Mouse (Mus musculus): ENCODE results near the gene Notch2. TPM values are rescaled to one million over a fixed set of nuclear protein-coding genes. Genes with fewer than 3 reads are reported as not detected.
A peak's percentile ranks its signal among the peaks of the same experiment; 100 is the strongest.

Notch2 gene
- polyA plus RNA-seq, 1 experiment from 2014 or later: 29.6 TPM

DNA sequence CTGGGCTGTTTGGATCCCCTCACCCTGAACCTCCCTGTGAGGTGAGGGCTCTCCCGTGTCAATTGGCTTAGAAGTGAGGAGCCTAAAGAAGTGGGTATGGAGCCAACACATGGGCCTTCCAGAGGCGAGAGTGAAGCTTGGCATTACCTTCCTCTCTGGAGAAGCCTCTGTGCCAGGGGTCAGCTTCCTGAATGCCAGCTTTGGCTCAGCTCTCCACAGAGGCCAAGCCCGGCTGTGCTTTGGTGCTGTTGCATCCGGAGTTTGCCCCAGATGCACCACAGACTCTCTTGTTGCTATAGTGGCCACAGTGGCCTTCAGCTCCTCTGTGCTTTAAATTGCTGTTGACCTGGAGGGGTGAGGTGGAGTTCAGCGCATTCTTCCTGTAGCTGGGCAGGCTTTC is 76.4 kb downstream of the Notch2 start:
- H3K4me3 ChIP-seq: no peak overlapping the region
- 88% methylated on average over 5 of the region's 5 CpGs for WGBS
- 0 out of 2 replicates have a peak overlapping the region, but pooled peaks have one; percentile 27 for H3K27ac ChIP-seq

DNA sequence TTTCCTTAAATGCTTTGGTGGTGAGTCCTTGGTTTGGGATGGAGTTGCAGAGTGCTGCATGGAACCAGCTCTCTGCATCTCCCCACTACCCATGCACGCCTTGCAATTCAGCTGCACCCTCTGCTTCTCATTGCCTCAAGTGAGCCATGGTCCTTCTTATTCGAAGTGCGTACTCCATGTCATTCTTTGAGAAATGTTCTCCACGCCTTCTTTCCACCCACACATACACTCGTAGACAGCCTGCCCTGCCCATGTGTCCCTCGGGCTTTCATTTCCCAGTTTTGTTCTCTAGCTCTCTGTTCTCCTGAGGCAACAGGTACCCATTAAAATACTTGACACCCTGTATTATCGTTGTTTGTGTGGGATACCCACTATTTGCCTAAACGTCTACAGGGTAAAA is 76.8 kb downstream of the Notch2 start:
- WGBS: 94% methylated on average over 8 of the region's 8 CpGs
- H3K36me3 ChIP-seq: peaks cover 52% of the 10 kb centered on the region
- H3K27me3 ChIP-seq (ENCODE audit: low read depth, poor library complexity, severe bottlenecking): no peaks in the 10 kb centered on the region
- no peak overlapping the region for H3K4me3 ChIP-seq
- peaks cover 62% of the 10 kb centered on the region for H3K4me1 ChIP-seq
- no peaks in the 10 kb centered on the region for H3K9me3 ChIP-seq (replicated peaks)
- H3K27ac ChIP-seq: 0 out of 2 replicates have a peak overlapping the region, but pooled peaks have one; percentile 27
- peak; percentile 23 for DNase-seq (ENCODE audit: low spot score)

More for the DNA sequence above, 76.4 kb downstream of the Notch2 start:
- no peak for DNase-seq (ENCODE audit: low spot score)
- no peaks in the 10 kb centered on the region for H3K27me3 ChIP-seq (ENCODE audit: low read depth, poor library complexity, severe bottlenecking)
- no peaks in the 10 kb centered on the region for H3K9me3 ChIP-seq (replicated peaks)
- peaks cover 62% of the 10 kb centered on the region for H3K4me1 ChIP-seq
- peaks cover 52% of the 10 kb centered on the region for H3K36me3 ChIP-seq

DNA sequence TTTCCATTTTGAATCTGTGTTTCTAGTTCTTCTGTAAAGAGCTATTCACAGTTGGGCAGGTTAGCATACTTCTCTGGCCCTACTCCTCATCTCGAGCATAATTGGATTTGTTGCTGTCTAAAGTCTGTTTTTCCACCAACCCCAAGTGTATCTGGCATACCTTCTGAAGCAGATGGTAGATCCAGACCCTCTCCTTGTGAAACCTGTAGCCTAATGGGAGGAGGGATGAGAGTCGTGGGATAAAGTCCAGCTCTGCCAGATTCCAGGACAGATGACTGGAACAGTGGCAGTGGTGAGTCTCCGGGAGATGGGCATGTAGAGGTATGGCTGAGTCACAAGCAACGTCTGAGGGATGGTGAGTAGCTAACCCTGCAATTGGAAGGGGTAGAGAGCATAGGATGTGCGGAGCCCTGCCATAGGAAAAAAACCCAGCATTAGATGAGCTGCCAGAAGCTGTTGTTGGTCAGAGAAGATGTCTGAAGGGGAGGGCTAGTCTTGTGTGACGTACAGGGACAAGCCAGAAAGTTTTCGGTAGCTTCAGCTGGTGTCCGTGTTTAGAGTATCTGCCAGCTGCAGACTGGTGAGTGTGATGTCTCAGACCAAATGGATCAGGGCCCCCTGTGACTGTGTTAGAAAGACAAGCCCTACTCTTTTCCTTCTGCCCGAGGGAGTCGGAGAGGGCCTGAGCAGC is 79.5 kb downstream of the Notch2 start:
- H3K27me3 ChIP-seq (ENCODE audit: low read depth, poor library complexity, severe bottlenecking): no peaks in the 10 kb centered on the region
- DNase-seq (ENCODE audit: low spot score): no peak
- no peaks in the 10 kb centered on the region for H3K9me3 ChIP-seq (replicated peaks)
- WGBS: 87% methylated on average over 10 of the region's 10 CpGs
- H3K36me3 ChIP-seq: peaks cover 69% of the 10 kb centered on the region
- no peak overlapping the region for H3K27ac ChIP-seq
- H3K4me3 ChIP-seq: no peak overlapping the region
- peaks cover 49% of the 10 kb centered on the region for H3K4me1 ChIP-seq

DNA sequence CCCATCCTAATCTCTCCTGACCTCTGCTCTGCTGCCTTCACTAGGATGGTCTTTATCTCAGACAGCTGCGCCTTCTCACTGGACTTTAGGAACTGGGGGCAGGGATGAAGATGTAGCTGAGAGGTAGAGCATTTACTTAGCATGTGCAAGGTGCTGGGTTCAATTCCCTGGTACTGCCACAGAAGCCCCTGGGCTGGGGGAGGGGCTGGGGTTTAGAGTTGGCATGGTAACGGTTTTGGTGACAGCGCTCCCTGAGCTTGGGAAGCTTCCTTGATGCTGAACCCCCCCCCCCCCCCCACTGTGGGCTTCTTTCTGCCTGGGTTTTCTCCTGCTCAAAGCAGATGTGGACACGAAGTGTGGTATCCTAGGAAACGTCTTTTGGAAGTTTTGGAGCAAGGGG is 80.6 kb downstream of the Notch2 start:
- H3K4me1 ChIP-seq: peaks cover 47% of the 10 kb centered on the region
- no peaks in the 10 kb centered on the region for H3K27me3 ChIP-seq (ENCODE audit: low read depth, poor library complexity, severe bottlenecking)
- 78% methylated on average over 5 of the region's 5 CpGs for WGBS
- no peak overlapping the region for H3K27ac ChIP-seq
- DNase-seq (ENCODE audit: low spot score): no peak
- H3K36me3 ChIP-seq: peaks cover 69% of the 10 kb centered on the region
- H3K9me3 ChIP-seq (replicated peaks): no peaks in the 10 kb centered on the region
- no peak overlapping the region for H3K4me3 ChIP-seq

DNA sequence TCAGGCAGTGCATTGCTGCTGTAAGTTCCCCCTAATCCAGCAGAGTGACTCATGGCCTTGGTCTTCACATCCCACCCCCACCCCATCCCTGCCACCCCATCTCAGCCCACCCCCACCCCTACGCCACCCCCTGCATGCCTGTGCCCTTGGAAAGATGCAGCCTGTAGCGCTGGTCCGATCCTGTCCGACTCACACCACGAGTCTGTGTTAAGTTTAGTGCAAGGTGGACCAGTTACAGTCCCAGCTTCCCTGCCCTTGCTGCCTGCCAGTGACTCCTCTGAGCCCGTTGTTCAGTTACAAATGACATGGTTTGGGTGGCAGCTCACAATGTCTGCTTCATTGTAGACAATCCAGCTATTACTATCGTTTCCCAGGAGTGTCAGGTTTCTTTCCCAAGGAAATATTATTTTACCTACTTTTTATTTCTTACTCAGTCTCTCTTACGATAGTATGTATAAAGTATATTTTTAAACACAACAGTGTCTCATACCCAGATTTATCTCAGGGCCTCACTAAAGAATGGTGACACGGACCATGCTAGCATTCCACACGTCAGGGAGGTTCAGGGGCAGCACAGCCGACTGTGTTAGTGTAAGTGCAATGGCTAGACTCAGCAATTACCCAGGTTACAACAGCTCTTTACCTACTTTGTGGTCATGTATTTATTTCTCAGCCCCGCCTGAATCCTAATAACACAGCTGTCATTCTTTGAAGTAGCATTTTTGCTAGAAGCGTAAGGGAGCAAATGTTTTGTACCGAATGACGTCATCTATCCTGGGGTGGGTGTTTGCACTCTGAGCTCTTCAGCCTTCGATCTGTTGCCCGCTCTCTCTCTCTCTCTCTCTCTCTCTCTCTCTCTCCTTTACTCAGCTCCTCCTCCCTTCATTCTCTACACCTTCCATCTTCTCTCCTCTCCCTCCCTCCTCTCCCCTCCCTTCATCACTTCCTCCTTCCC is 81.6 kb downstream of the Notch2 start:
- peaks cover 42% of the 10 kb centered on the region for H3K4me1 ChIP-seq
- no peaks in the 10 kb centered on the region for H3K9me3 ChIP-seq (replicated peaks)
- no peaks in the 10 kb centered on the region for H3K27me3 ChIP-seq (ENCODE audit: low read depth, poor library complexity, severe bottlenecking)
- H3K36me3 ChIP-seq: peaks cover 73% of the 10 kb centered on the region
- no peak for DNase-seq (ENCODE audit: low spot score)
- peak overlapping the region; percentile 61; the same call in 1 of the 2 replicates for H3K27ac ChIP-seq
- WGBS: 85% methylated on average over 17 of the region's 17 CpGs
- no peak overlapping the region for H3K4me3 ChIP-seq

DNA sequence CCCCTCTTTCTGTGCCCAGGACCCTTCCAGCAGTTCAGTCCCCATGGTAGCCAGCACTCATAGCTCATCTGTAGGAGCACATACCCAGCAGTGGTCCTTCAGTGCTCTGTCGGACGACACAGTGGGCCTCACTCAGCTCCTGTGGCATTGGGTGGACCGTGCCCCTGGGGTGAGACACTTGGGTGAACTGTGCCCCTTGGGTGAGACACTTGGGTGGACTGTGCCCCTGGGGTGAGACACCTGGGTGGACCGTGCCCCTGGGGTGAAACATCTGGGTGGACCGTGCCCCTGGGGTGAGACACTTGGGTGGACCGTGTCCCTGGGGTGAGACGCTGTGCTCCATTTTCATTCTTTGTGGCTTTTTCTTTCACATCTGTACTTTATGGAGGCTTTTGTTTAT is 83.7 kb downstream of the Notch2 start:
- no peak for DNase-seq (ENCODE audit: low spot score)
- 92% methylated on average over 7 of the region's 7 CpGs for WGBS
- Histone ChIP-seq H3K4me3 (no peak overlapping the region), H3K36me3 (peaks cover 85% of the 10 kb centered on the region), H3K27ac (no peak overlapping the region), H3K4me1 (peaks cover 58% of the 10 kb centered on the region), H3K27me3 (ENCODE audit: low read depth, poor library complexity, severe bottlenecking) (no peaks in the 10 kb centered on the region), H3K9me3 (replicated peaks) (no peaks in the 10 kb centered on the region)

DNA sequence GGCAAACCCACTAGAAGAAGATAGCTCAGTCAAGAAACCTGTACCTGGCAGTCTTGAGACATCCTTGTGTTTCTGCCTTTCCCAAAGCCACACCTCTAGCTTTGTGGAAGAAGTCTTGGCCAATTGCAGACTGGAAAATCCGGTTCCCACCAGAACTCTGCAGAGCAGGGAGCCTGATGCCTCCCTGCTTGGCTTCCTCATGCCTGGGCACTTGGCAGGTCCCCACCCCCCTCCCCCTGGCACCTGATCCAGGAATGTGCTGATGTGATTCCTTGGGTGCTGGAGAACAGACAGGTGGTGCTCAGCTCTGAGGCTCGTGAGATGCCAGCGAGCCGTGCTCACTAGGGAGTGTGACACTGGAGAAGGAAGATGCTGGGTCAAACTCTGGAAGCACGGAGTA is 85.3 kb downstream of the Notch2 start:
- Histone ChIP-seq H3K9me3 (replicated peaks) (0 out of 2 replicates have a peak, but pooled peaks cover 4% of the 10 kb centered on the region), H3K4me3 (no peak overlapping the region), H3K27ac (no peak overlapping the region), H3K27me3 (ENCODE audit: low read depth, poor library complexity, severe bottlenecking) (no peaks in the 10 kb centered on the region), H3K4me1 (peaks cover 53% of the 10 kb centered on the region), H3K36me3 (peaks cover 88% of the 10 kb centered on the region)
- no peak for DNase-seq (ENCODE audit: low spot score)
- 92% methylated on average over 5 of the region's 5 CpGs for WGBS

DNA sequence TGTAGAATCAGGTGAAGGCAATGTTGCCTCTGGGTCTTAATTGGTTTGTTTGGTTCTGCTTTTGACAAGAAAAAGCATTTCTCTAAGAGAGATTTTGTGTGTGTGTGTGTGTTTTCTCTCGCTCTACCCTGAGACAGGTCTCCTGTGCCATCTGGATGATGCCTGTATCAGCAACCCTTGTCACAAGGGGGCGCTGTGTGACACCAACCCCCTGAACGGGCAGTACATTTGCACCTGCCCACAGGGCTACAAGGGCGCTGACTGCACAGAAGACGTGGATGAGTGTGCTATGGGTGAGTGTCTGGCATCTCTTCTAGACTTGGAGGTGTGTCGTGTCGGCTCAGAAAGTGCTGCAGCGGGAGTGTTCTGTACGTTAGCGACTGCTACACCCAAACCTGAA is 86.0 kb downstream of the Notch2 start:
- H3K4me3 ChIP-seq: no peak overlapping the region
- WGBS: 90% methylated on average over 10 of the region's 10 CpGs
- H3K27me3 ChIP-seq (ENCODE audit: low read depth, poor library complexity, severe bottlenecking): no peaks in the 10 kb centered on the region
- no peak overlapping the region for H3K27ac ChIP-seq
- 0 out of 2 replicates have a peak, but pooled peaks cover 4% of the 10 kb centered on the region for H3K9me3 ChIP-seq (replicated peaks)
- H3K36me3 ChIP-seq: peaks cover 89% of the 10 kb centered on the region
- no peak for DNase-seq (ENCODE audit: low spot score)
- peaks cover 51% of the 10 kb centered on the region for H3K4me1 ChIP-seq

DNA sequence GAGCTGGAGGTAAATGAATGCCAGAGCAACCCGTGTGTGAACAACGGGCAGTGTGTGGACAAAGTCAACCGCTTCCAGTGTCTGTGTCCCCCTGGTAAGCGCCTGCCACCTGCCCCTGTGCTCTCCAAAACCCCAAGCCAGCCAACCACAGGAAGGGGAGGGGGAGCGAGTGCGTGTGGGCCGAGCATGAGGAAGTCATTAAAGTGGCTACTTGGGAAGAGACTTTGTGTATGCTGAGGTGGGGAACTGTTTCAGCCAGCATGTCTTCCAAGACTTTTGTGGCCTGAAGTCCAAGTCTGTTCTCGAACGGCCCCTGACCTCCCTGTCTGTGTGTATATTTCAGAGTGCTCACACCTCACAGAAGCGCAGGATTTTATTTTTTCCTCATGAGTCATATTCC is 88.2 kb downstream of the Notch2 start:
- H3K27ac ChIP-seq: peak overlapping the region; percentile 71

DNA sequence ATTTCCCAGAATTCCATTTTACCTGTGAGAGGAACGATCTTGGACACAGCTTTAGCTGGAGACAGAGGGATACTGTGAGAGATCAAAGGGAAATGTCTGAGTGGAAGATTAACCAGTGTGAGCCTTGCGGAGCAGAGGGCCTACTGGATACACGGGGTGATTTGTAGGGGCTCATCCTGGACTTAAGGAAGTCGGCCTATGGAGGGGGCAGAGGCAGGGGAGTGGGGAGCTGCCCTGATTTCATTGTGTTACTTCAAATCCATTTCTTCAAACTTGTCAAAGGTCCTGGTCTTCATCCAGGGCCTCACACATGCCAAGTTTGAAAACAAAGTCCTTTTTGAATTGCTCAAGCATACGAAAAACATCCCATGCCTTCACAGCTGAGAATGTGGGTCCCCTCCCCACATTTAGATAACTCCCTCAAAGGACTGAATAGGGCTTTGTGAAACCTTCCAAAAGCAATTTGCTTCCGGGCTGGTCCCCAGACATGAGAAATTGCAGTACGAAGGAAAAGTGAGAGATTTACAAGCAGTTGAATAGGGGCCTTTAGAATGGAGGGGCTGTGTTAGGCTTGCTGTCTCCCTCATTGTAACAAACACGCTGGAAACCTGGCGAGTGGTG is 91.6 kb downstream of the Notch2 start:
- H3K36me3 ChIP-seq: peaks cover 100% of the 10 kb centered on the region
- no peak overlapping the region for H3K4me3 ChIP-seq
- WGBS: 77% methylated on average over 9 of the region's 9 CpGs
- H3K27ac ChIP-seq: peak overlapping the region; percentile 60
- H3K27me3 ChIP-seq (ENCODE audit: low read depth, poor library complexity, severe bottlenecking): no peaks in the 10 kb centered on the region
- H3K4me1 ChIP-seq: peaks cover 45% of the 10 kb centered on the region
- DNase-seq (ENCODE audit: low spot score): no peak
- H3K9me3 ChIP-seq (replicated peaks): 0 out of 2 replicates have a peak, but pooled peaks cover 4% of the 10 kb centered on the region

More for the DNA sequence above, 88.2 kb downstream of the Notch2 start:
- H3K4me3 ChIP-seq: no peak overlapping the region
- 0 out of 2 replicates have a peak, but pooled peaks cover 4% of the 10 kb centered on the region for H3K9me3 ChIP-seq (replicated peaks)
- H3K36me3 ChIP-seq: peaks cover 98% of the 10 kb centered on the region
- WGBS: 65% methylated on average over 10 of the region's 10 CpGs
- H3K27me3 ChIP-seq (ENCODE audit: low read depth, poor library complexity, severe bottlenecking): no peaks in the 10 kb centered on the region
- DNase-seq (ENCODE audit: low spot score): peak; percentile 75
- H3K4me1 ChIP-seq: peaks cover 48% of the 10 kb centered on the region

DNA sequence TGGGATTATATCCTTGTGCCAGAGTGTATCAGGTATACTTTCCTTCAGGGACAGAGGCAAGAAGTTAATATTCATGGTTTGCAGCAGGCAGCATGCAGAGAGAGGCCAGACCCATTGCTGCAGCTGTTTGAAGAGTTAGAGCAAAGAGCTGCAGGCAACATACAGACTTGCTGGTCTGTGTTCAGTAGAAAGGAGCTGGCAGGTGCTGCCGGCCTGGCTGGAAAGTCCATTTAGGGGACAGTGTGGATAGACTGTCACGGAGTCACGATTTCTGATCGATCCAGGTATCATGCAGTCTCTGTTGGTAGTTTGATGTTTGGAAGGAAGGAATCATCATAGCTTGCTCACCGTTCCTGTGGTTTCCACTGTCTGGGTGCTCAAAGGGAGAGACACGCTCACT is 92.2 kb downstream of the Notch2 start:
- 94% methylated on average over 6 of the region's 6 CpGs for WGBS
- H3K27me3 ChIP-seq (ENCODE audit: low read depth, poor library complexity, severe bottlenecking): no peaks in the 10 kb centered on the region
- 0 out of 2 replicates have a peak, but pooled peaks cover 4% of the 10 kb centered on the region for H3K9me3 ChIP-seq (replicated peaks)
- peaks cover 39% of the 10 kb centered on the region for H3K4me1 ChIP-seq
- no peak for DNase-seq (ENCODE audit: low spot score)
- no peak overlapping the region for H3K4me3 ChIP-seq
- 0 out of 2 replicates have a peak overlapping the region, but pooled peaks have one; percentile 48 for H3K27ac ChIP-seq
- H3K36me3 ChIP-seq: peaks cover 94% of the 10 kb centered on the region

DNA sequence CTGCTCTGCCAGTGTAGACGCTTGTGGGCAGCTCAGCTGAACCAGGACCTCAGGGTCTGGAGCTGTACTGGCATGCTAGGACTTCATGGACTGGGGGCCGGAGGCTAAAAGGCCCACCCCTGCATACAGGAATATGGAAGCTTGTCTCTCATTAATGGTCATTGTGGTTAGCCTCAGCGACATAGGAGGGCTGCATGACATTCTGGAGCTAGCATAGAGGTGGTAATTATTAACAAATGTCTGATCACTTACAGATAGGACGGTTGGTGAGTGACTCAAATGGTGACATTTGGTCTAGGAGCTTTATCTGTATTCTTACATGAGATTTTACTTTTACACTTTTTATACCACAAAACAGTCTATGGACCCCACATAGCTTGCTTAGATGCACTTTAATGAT is 92.8 kb downstream of the Notch2 start:
- WGBS: 76% methylated on average over 4 of the region's 4 CpGs
- Histone ChIP-seq H3K27ac (peak overlapping the region; percentile 48; the same call in 1 of the 2 replicates), H3K4me3 (no peak overlapping the region), H3K27me3 (ENCODE audit: low read depth, poor library complexity, severe bottlenecking) (no peaks in the 10 kb centered on the region), H3K4me1 (peaks cover 33% of the 10 kb centered on the region), H3K36me3 (peaks cover 94% of the 10 kb centered on the region), H3K9me3 (replicated peaks) (0 out of 2 replicates have a peak, but pooled peaks cover 4% of the 10 kb centered on the region)
- no peak for DNase-seq (ENCODE audit: low spot score)

Measured in limb, embryonic 10.5 days (tissue).